Mouse (Mus musculus): ENCODE measurements around the gene Foxi3. TPM values are rescaled to one million over a fixed set of nuclear protein-coding genes. Genes with fewer than 3 reads are reported as not detected.

The Foxi3 gene
- polyA plus RNA-seq, 1 experiment from 2014 or later, result not detected

DNA sequence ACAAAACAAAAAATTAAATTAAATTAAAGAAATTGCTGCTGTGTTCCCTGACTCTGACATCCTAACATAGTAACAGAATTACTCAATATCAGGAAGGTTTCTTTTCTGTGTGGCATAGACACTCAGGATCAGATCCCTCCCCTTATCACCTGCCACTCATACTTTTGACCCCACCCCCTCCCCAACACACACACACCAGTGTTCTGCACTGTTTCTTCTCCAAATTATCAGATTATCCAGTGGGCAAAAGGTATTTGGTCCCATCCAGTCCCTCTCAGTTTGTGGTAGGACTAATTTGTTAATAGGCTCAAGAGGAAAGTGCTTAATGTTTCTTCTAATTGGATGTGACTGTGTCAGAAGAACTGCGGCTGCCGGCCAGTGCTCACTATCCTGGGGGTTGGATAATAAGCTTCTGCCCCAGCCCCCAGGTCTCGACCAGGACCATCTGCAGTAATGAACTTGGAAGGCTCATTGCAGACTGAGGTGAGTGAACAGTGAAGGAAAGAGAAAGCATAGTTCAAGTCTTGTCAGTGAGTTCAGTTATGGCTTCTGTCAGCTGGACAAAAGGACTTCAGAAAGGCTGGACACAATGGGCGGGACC lies 39.9 kb downstream of the Foxi3 start:
- no peak overlapping the region for H3K9ac ChIP-seq
- no peak overlapping the region for H3K4me3 ChIP-seq
- H3K4me2 ChIP-seq, result no peak overlapping the region
- no peaks in the 10 kb centered on the region for H3K9me3 ChIP-seq (replicated peaks)
- no peak for ATAC-seq (ENCODE audit: insufficient number of reproducible peaks, low FRiP score)
- 56% methylated on average over 4 of the region's 4 CpGs for WGBS
- H3K27me3 ChIP-seq (replicated peaks), result no peaks in the 10 kb centered on the region
- no peak overlapping the region for H3K27ac ChIP-seq (ENCODE audit: poor library complexity, severe bottlenecking)
- no peaks in the 10 kb centered on the region; the same call in 1 of the 2 replicates for H3K4me1 ChIP-seq (replicated peaks)
- H3K36me3 ChIP-seq, result no peaks in the 10 kb centered on the region

DNA sequence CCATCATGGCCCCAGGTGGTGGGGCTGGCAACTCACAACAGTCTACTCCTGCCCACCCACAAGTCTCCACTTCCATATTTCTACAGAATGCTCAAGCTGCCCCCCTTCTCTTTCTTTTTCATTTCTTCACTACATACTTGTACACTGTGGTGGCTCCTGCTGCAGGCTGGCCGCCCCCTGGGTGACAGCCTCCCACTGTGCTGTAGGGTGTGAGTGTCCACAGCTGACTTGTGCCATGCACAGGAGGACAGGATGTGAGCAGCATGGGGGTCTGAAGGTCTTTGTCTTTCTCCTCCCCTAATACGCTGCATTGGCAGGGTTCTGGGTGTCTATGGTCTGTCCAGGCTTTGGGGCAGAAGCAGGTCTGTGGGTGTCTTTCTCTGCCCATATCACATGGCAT lies 46.3 kb downstream of the Foxi3 start:
- 90% methylated on average over 2 of the region's 2 CpGs for WGBS
- Histone ChIP-seq H3K9me3 (replicated peaks) (no peaks in the 10 kb centered on the region), H3K27me3 (replicated peaks) (no peaks in the 10 kb centered on the region; the same call in 1 of the 2 replicates), H3K4me2 (no peak overlapping the region), H3K27ac (ENCODE audit: poor library complexity, severe bottlenecking) (no peak overlapping the region), H3K9ac (no peak overlapping the region), H3K4me1 (replicated peaks) (no peaks in the 10 kb centered on the region; the same call in 1 of the 2 replicates), H3K36me3 (no peaks in the 10 kb centered on the region), H3K4me3 (no peak overlapping the region)
- ATAC-seq (ENCODE audit: insufficient number of reproducible peaks, low FRiP score), result no peak

DNA sequence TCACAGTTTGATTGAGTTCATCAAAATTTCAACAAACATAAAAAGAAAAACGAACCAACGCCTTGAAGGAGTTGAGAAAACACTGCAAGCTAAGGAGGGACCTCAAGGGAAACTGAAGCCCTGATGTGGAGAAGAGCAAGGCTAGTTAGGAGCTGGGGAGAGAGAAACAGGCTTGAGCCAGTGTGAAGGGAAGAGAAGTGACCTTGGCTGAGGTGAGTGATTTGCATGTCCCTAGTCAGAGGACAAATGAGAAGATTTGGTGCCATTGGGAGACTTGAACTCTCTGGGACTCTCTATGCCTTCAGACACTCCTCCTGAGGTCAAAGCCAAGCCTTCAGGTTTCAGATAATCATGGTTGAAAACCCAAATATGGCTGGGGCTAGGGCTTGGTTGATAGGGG lies 47.8 kb downstream of the Foxi3 start:
- Histone ChIP-seq H3K9ac (no peak overlapping the region), H3K4me2 (no peak overlapping the region), H3K27ac (ENCODE audit: poor library complexity, severe bottlenecking) (no peak overlapping the region), H3K4me3 (no peak overlapping the region), H3K4me1 (replicated peaks) (no peaks in the 10 kb centered on the region; the same call in 1 of the 2 replicates), H3K36me3 (no peaks in the 10 kb centered on the region), H3K9me3 (replicated peaks) (no peaks in the 10 kb centered on the region; the same call in 1 of the 2 replicates), H3K27me3 (replicated peaks) (no peaks in the 10 kb centered on the region; the same call in 1 of the 2 replicates)
- 70% methylated on average over 2 of the region's 2 CpGs for WGBS
- ATAC-seq (ENCODE audit: insufficient number of reproducible peaks, low FRiP score), result no peak

Other genes starting within 250 kb of the Foxi3 start
- 0.86 and 1.1 TPM in 2 replicates for gene Rpia, start 164.3 kb upstream of the Foxi3 start, polyA plus RNA-seq (2016; fragmentation: Nextera tagmentation; extraction: Ambion mirVana)
- gene Eif2ak3, start 112.0 kb upstream of the Foxi3 start, polyA plus RNA-seq (2016; fragmentation: Nextera tagmentation; extraction: Ambion mirVana), result 9.5 and 10.8 TPM in 2 replicates
- gene Tex37, start 37.6 kb upstream of the Foxi3 start, polyA plus RNA-seq (2016; fragmentation: Nextera tagmentation; extraction: Ambion mirVana), result not detected in 2 replicates
- gene Thnsl2, start 187.9 kb downstream of the Foxi3 start, polyA plus RNA-seq (2016; fragmentation: Nextera tagmentation; extraction: Ambion mirVana), result 2.6 and 4.2 TPM in 2 replicates
- 0.50 and 1.0 TPM in 2 replicates for gene Fabp1, start 243.3 kb downstream of the Foxi3 start, polyA plus RNA-seq (2016; fragmentation: Nextera tagmentation; extraction: Ambion mirVana)